Mouse (Mus musculus): ENCODE measurements around the gene Fcgr3.
"Not testable (repeated sequence)": the region's sequence is repeated elsewhere in the genome, so short reads cannot be mapped to it uniquely, and the experiment has no call there.

Fcgr3 gene

GRCm38 (mm10) chr1:171064491-171065242 lies at the start of gene Fcgr3:
TSS of gene Fcgr3 (minus strand) at chr1:171064935.
- peak; percentile 79 for DNase-seq (ENCODE audit: low read depth, low spot score)

- no peak for DNase-seq (ENCODE audit: low read depth, low spot score)
Observed at GRCm38 (mm10) chr1:171113873-171114299, 49.2 kb upstream of the Fcgr3 start, which contains the start of gene Cfap126. TSS of gene Cfap126 (plus strand) at chr1:171113918.

- no peak for DNase-seq (ENCODE audit: low read depth, low spot score)
Observed at GRCm38 (mm10) chr1:171112986-171113385, 48.3 kb upstream of the Fcgr3 start.

GRCm38 (mm10) chr1:171111781-171112575 lies 47.2 kb upstream of the Fcgr3 start:
- no peak for DNase-seq (ENCODE audit: low read depth, low spot score)

- DNase-seq (ENCODE audit: low read depth, low spot score): peak; percentile 86
Observed at GRCm38 (mm10) chr1:171111020-171111780, 46.5 kb upstream of the Fcgr3 start.

- DNase-seq (ENCODE audit: low read depth, low spot score): no peak
Observed at GRCm38 (mm10) chr1:171110659-171111019, 45.9 kb upstream of the Fcgr3 start.

- no peak for DNase-seq (ENCODE audit: low read depth, low spot score)
Observed at GRCm38 (mm10) chr1:171109620-171110019, 44.9 kb upstream of the Fcgr3 start.

- DNase-seq (ENCODE audit: low read depth, low spot score): no peak
Observed at GRCm38 (mm10) chr1:171105226-171105625, 40.5 kb upstream of the Fcgr3 start.

GRCm38 (mm10) chr1:171103179-171103840 lies 38.6 kb upstream of the Fcgr3 start:
- DNase-seq (ENCODE audit: low read depth, low spot score): no peak

- DNase-seq (ENCODE audit: low read depth, low spot score): peak; percentile 72
Observed at GRCm38 (mm10) chr1:171102547-171103177, 37.9 kb upstream of the Fcgr3 start.

- peak; percentile 83 for DNase-seq (ENCODE audit: low read depth, low spot score)
Observed at GRCm38 (mm10) chr1:171101733-171102546, 37.2 kb upstream of the Fcgr3 start.

- DNase-seq (ENCODE audit: low read depth, low spot score): no peak
Observed at GRCm38 (mm10) chr1:171101033-171101432, 36.3 kb upstream of the Fcgr3 start.

GRCm38 (mm10) chr1:171097612-171098011 lies 32.9 kb upstream of the Fcgr3 start:
- DNase-seq (ENCODE audit: low read depth, low spot score): no peak

GRCm38 (mm10) chr1:171097136-171097535 lies 32.4 kb upstream of the Fcgr3 start:
- DNase-seq (ENCODE audit: low read depth, low spot score): no peak

GRCm38 (mm10) chr1:171096110-171096964 lies 31.6 kb upstream of the Fcgr3 start:
- no peak for DNase-seq (ENCODE audit: low read depth, low spot score)

GRCm38 (mm10) chr1:171094424-171094823 lies 29.7 kb upstream of the Fcgr3 start:
- DNase-seq (ENCODE audit: low read depth, low spot score): no peak

- DNase-seq (ENCODE audit: low read depth, low spot score): no peak
Observed at GRCm38 (mm10) chr1:171090761-171091160, 26.0 kb upstream of the Fcgr3 start.

- DNase-seq (ENCODE audit: low read depth, low spot score): no peak
Observed at GRCm38 (mm10) chr1:171089891-171090290, 25.2 kb upstream of the Fcgr3 start.

GRCm38 (mm10) chr1:171088237-171088869 lies 23.6 kb upstream of the Fcgr3 start:
- DNase-seq (ENCODE audit: low read depth, low spot score): not testable (repeated sequence)
